Mouse (Mus musculus): ENCODE data around the gene Atp7a.
"Not testable (repeated sequence)": the region's sequence is repeated elsewhere in the genome, so short reads cannot be mapped to it uniquely, and the experiment has no call there.

Gene Atp7a

DNA sequence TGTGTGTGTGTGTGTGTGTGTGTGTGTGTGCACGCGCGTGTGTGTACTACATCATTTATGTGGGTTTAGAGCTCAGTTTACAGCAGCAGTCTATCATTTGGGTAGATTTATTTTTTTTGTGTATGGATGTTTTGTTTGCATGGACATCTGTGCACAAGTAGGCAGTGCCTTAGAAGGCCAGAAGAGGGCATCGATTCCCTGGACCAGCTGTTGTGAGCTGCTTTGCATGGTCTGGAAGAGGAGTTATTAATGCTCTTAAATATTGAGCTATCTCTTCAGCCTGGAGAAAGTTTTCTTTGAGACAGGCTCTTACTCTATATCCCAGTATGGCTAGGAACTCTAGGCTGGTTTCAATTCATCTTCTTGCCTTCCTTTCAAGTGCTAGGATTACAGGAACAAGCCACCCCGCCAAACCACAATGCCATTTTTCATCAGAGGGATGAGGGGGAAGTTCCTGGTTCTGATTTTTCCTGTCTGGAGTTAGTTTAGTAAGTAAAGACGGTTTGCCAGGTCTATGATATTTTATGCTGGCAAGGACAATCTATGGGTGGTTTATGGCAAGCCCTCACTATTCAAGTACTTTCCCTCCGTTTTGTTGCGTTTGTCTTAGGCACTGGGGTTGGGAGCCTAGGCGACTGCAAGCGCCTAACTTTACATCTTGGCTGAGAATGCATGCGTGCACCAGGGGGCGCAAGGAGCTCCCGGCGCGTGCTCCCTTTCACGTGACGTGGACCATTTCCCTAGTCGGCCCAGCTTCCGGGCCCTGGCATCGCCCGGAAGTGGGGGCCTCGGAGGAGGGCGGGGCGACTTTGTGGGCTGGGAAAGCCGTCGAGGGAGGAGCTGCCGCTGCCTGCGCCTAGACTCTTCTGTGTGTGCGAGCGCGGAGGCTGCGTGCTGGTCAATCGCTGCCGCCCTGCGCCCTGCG, at the start of gene Atp7a:
Gene Atp7a (plus strand): TSS at position 859 of the 925 bp plus-strand sequence.
- peak; percentile 90 for DNase-seq (ENCODE audit: low spot score)

DNA sequence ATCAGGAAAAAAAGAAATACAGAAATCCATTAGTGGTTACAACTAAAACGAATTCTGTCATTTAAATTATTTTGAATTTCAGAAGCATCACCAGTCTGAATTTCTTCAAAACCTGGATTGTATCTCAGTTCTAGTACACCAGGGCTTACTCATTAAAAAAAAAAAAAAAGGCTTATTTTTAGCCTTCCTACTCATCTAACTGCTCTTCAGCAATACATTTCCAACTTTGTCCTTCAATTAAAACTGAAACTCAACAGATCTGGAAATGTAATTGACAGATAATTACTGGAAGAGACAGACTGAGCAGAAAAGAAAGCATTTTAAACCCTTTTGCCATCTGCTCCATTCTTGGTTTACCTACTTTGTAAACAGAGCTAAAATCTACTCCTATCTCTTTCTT, 25.5 kb upstream of the Atp7a start:
- no peak for DNase-seq (ENCODE audit: low spot score)

GRCm38 (mm10) chrX:106010762-106011161, 16.3 kb upstream of the Atp7a start:
- DNase-seq (ENCODE audit: low spot score) = no peak

DNA sequence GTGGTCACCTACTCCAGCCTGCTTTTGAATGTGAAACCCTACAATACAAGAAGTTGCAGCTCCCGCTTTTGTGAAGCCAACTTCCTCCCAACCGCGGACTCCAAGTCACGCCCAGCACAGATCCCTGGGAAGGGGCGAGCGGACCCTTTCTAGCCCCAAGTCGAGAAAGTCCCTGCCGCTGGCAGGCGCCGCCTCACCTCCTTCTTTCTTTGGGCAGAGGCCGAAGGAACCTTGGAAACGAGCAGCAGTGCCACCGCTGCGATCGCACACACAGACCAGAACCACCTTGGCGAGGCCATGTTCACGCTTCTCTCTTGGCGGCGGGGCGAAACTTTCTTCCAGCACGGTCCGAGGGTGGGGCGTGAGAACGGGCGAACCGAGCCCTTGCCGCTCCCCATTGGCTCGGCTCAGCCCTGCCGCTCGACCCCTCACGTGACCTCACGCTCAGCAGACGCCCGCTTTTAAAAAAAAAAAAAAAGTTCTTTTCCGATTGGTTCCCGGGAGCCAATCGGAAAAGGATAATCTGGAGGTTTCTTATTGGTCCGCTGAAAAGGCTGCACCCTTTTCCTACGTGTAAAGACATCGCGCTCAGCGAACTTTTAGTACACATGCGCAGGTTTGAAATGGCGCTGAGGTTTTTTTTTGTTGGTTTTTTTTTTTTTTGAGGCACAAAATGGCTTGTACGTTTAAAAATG, 15.5 kb upstream of the Atp7a start, which contains the start of gene Magt1:
Gene Magt1 (minus strand): TSS at position 442 of the 695 bp plus-strand sequence.
- DNase-seq (ENCODE audit: low spot score) = peak; percentile 88

- DNase-seq (ENCODE audit: low spot score) = no peak
Observed at GRCm38 (mm10) chrX:106012559-106012958, 14.5 kb upstream of the Atp7a start.

DNA sequence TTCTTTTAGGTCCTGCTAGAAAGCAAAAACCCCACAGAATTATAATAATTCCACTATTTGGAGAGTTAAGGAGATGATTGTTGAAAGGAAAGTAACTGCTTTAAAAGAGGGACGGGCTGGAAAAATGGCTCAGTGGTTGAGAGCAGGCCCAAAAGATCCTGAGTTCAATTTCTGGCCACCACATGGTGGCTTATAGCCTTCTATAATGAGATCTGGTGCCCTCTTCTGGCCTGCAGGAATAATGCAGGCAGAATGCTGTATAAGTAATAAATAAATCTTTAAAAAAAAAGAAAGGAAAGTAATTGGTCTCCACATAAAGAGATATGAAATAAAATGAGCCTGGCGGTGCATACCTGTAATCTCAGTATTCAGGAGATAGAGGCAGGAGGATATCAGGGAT, 13.9 kb upstream of the Atp7a start:
- peak; percentile 5 for DNase-seq (ENCODE audit: low spot score)

DNA sequence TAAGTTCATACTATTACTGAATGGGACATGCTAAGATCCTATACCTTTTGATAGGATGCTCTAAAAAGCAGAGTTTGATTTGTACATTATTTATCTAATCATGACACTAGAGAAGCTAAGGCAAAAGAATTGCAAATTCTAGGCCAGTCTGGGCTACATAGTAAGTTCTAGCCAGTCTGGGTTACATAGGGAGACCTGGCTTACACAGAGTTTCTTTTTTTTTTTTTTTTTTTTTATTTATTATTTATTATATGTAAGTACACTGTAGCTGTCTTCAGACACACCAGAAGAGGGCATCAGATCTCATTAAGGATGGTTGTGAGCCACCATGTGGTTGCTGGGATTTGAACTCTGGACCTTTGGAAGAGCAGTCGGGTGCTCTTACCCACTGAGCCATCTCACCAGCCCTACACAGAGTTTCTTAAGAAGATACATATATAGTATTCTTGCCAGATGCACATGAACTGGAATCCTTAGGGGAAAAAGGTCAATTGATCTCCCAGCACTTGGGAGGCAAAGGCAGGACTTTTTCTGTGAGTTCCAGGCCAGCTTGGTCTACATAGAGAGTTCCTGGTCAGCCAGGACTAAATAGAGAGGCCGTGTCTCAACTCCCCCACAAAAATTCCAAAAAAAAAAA, 12.2 kb upstream of the Atp7a start:
- not testable (repeated sequence) for DNase-seq (ENCODE audit: low spot score)

DNA sequence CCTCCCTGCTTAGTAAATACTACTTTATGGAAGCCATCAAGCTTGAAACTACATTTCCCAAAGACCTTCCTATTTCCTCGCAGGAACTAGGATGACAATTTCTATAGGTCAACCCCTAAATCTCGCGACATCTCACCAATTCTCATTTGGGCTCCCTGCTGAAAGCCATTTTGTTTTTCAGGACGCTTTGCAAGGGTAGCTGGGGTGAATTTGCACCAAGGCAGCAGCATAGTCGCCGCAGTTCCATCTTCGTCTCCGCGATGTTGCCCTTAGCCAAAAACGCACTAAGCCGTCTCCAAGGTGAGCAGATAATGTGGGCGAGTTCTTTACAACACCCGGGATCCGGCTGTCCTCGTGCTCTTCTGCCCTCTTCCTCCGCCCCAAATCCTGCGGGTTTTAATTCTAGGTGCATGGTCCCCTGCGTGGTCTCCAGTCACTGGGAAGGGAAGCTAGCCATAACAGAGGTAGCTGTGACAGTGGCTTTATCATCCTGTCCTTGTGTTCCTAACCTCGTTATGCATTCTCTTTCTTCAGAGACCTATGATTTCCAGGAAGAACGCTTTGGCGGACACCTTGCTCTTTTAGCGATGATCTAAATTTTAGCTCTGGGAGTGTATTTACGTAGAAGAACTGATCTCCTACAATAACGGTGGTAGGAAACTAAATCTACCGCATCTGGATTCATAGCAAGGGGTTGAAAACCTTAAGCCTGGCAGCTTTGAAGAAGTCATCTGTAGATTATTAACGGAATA, 11.3 kb upstream of the Atp7a start, which contains the start of gene Cox7b:
Gene Cox7b (plus strand): TSS at position 130 of the 752 bp plus-strand sequence.
- DNase-seq (ENCODE audit: low spot score) = peak; percentile 81

GRCm38 (mm10) chrX:106017102-106017501, 10.0 kb upstream of the Atp7a start:
- DNase-seq (ENCODE audit: low spot score) = no peak

GRCm38 (mm10) chrX:106017516-106017915, 9.6 kb upstream of the Atp7a start:
- DNase-seq (ENCODE audit: low spot score) = no peak

DNA sequence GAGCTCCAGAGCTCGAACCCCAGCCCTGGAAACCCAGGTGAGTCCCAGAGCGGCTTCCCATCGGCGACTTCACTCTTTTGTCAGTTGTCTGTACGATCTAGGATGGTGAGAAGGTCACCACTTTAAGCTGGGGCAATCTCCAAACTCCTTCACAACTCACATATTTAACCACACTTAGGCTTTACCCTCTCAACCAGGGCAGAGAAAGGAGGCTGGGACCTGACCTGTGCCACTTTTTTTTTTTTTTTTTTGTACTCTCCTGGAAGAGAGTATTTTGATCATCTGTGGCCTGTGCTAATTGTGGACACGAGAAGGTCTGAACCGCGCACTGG, 233 bp downstream of the Atp7a start:
- no peak for DNase-seq (ENCODE audit: low spot score)

DNA sequence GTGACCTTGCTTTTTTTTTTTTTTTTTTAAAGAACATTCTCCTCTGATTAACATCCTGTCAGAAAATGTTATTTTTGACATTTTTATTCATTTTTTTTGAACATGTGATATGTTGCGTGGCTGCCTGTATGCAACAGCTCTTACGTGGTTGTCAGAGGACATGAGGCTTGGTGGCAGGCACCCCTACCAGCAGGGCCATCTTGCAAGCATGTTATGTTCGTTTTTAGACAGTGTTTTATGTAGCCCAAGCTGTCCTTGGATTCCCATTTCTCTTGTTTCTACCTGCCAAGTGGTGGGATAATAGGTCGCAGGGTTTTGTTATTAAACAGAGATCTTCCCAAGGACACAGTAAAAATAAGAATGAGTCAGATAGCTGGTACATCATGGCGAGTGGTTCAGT, 3.1 kb downstream of the Atp7a start:
- DNase-seq (ENCODE audit: low spot score) = no peak

GRCm38 (mm10) chrX:106031124-106031523, 4.0 kb downstream of the Atp7a start:
- DNase-seq (ENCODE audit: low spot score) = no peak

- no peak for DNase-seq (ENCODE audit: low spot score)
Observed at GRCm38 (mm10) chrX:106035727-106036126, 8.7 kb downstream of the Atp7a start.

DNA sequence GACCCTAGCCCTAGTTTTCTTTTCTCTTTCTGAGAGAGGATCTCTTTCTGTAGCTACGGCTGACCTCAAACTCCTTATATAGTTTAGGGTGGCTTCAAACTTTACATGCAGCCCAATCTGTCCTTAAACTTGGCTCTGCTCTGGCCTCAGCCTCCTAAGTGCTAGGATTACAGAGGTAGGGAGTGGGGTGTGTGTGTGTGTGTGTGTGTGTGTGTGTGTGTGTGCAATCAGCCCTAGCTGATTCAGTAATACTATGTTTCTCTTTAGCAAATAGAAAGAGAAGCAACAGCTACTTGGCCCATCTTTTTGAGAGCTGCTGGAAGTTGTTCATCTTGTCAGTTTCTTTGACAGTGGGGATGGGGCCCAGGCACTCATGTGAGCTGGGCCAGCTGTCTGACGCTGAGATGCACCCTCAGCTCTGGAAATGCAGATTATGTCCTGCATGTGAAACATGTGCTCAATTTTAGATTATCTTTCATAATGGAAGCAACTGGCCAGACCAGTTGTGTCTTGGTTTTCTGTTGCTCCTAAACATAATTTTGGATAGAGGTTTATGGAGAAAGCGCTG, 10.2 kb downstream of the Atp7a start:
- no peak for DNase-seq (ENCODE audit: low spot score)

DNA sequence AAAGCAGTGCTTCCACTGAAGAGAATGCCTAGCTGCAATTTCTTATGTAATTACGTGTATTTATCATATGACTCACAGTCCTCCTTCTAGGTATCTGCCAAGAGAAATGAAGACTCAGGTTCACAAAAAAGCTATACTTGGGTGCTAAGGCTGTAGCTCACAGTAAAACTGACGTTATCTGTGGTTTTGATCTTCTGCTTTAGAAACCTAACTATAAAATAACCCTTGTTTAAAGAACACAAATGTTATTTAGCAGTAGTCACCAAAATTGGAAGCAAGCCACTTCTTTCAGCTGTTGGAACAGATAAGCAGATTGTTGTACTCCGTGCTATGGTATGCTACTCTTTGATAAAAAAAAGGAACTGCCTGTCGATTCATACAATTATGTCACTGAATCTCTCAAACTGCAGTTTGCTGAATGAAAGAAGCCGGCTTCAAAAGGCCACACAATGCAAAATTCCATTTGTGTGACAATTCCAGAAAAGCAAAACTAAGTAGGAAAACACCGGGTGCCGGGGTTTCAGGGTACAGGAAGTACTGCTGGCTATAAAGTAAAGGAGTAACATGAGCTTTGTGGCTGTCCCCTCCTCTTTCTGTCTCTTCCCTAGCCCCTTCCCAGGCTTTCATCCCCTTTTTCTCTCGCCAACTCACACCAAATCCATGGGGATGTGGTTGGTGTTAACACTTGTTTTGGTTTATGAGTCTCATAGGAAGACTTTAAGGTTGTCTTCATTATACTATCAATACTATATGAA, 17.0 kb downstream of the Atp7a start:
- no peak for DNase-seq (ENCODE audit: low spot score)

GRCm38 (mm10) chrX:106045455-106045854, 18.4 kb downstream of the Atp7a start:
- no peak for DNase-seq (ENCODE audit: low spot score)

GRCm38 (mm10) chrX:106045928-106046327, 18.9 kb downstream of the Atp7a start:
- DNase-seq (ENCODE audit: low spot score) = no peak

DNA sequence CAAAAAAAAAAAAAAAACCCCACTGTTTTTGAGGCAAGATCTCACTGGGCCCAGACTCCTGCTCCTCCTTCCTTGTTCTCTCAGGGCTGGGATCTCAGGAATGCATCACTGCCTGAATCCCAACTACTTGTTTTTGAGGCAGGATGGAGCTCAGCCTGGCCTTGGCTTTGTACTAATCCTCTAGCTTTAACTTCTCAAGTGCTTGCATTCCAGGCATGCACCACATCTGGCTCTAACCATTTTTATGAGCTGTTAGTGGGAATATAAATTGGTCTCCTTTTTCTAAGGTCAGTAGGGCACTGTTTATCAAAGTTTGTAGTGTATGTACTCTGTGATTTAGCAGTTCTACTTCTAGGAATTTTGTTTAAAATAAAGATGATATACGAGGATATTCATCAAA, 21.1 kb downstream of the Atp7a start:
- DNase-seq (ENCODE audit: low spot score) = no peak

- DNase-seq (ENCODE audit: low spot score) = not testable (repeated sequence)
Observed at GRCm38 (mm10) chrX:106077858-106078257, 50.8 kb downstream of the Atp7a start.
